ENCODE assay signal across 7 mouse cellular contexts in the genomic region with DNA sequence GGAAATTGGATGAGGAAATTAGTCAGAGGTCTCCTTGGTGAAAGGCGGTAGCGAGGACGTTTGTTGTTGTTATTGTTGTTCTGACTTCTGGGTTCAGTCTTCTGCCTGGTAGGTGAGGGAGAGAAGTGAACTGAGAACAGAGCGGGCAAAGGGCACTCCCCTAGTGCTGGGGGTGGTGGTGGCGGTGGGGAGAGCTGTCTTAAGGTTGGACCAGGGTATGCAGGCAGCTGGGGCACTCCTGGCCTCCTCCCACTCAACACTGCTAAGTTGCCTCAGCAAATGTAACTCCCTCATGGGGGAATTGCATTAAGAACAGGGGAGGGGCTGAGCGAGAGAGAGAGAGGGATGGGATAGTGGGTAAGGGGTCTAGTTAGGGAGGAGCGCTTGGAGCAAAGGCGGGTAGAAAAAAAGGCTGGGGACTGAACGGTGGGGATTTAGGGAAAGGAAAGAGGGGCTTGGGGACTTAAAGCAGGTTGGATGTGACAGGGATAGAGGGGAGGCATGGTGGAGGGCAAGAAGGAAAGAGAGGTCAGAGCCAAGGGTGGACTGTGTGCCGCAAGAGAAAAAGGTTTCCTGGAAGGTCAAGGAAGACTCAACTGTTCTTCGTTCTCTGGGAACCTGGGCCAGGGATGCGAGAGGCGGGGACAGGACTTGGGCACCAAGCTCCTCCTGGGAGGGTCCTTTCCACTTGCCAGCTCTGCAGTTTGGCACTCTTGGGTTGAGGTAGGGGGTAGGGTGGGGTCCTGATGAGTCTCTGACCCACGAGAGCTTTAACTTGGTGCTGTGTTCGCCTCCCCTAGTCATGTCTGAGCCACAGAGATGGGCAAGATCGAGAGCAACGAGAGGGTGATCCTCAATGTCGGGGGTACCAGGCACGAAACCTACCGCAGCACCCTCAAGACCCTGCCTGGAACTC. TPM values are rescaled to one million over a fixed set of nuclear protein-coding genes. Genes with fewer than 3 reads are reported as not detected.
DNase-seq lines count a peak whose midpoint lies in the region; ATAC-seq lines count a peak whose summit lies in the region.

A gene (plus strand): TSS at position 235 of the 916 bp plus-strand sequence.

- H3K9me3 ChIP-seq in forebrain, embryonic 13.5 days (replicated peaks) = no peaks in the 10 kb centered on the region
- H3K9me3 ChIP-seq in kidney, embryonic 14.5 days (ENCODE audit: control insufficient read depth, low read length) = no peaks in the 10 kb centered on the region
- H3K9me3 ChIP-seq in liver, embryonic 16.5 days (replicated peaks; ENCODE audit: control insufficient read depth, low read length) = no peaks in the 10 kb centered on the region
- no peaks in the 10 kb centered on the region; the same call in 1 of the 2 replicates for H3K9me3 ChIP-seq in stomach, embryonic 16.5 days (replicated peaks; ENCODE audit: control insufficient read depth, low read length)

- no peak within 1 kb of the TSS for H3K27ac ChIP-seq in forebrain, embryonic 13.5 days
- H3K27ac ChIP-seq in kidney, embryonic 14.5 days (ENCODE audit: low read depth, low read length) = no peak within 1 kb of the TSS
- H3K27ac ChIP-seq in liver, embryonic 16.5 days (ENCODE audit: low read length) = no peak within 1 kb of the TSS
- no peak within 1 kb of the TSS for H3K27ac ChIP-seq in stomach, embryonic 16.5 days (ENCODE audit: low read length)

- no peaks in the 10 kb centered on the region for H3K36me3 ChIP-seq in forebrain, embryonic 13.5 days (ENCODE audit: poor library complexity, severe bottlenecking)
- no peaks in the 10 kb centered on the region for H3K36me3 ChIP-seq in kidney, embryonic 14.5 days (ENCODE audit: control insufficient read depth, insufficient read depth, low read length)
- no peaks in the 10 kb centered on the region for H3K36me3 ChIP-seq in liver, embryonic 16.5 days (ENCODE audit: control insufficient read depth, insufficient read depth)
- no peaks in the 10 kb centered on the region for H3K36me3 ChIP-seq in stomach, embryonic 16.5 days (ENCODE audit: control insufficient read depth, insufficient read depth, low read length)

- peak; percentile 23 to 25 for DNase-seq in right cerebral cortex, postnatal 10 days (ENCODE audit: low spot score in 2 of 2)
- no peak for DNase-seq in right cerebral cortex, postnatal 36 days (ENCODE audit: low spot score in 2 of 2)
- DNase-seq in cerebellum, adult 8-10 months = no peak

- H3K27me3 ChIP-seq in forebrain, embryonic 13.5 days = peaks cover 42% of the 10 kb centered on the region
- peaks cover 25% of the 10 kb centered on the region for H3K27me3 ChIP-seq in kidney, embryonic 14.5 days (ENCODE audit: control insufficient read depth, insufficient read depth, low read length)
- peaks cover 29% of the 10 kb centered on the region for H3K27me3 ChIP-seq in liver, embryonic 16.5 days (ENCODE audit: control insufficient read depth, insufficient read depth, low read depth, low read length)
- peaks cover 17% of the 10 kb centered on the region for H3K27me3 ChIP-seq in stomach, embryonic 16.5 days (ENCODE audit: control insufficient read depth, insufficient read depth, low read length)

- peak; percentile 46 for ATAC-seq in forebrain, embryonic 13.5 days
- peak; percentile 62; the same call in 1 of the 2 replicates for ATAC-seq in kidney, embryonic 14.5 days (ENCODE audit: low FRiP score, low TSS enrichment)
- ATAC-seq in liver, embryonic 16.5 days (ENCODE audit: low read depth) = no peak
- ATAC-seq in stomach, embryonic 16.5 days (ENCODE audit: insufficient read depth, low FRiP score) = 0 out of 2 replicates have a peak, but pooled peaks have one; percentile 50

- H3K4me1 ChIP-seq in forebrain, embryonic 13.5 days = peaks cover 19% of the 10 kb centered on the region
- H3K4me1 ChIP-seq in kidney, embryonic 14.5 days (ENCODE audit: control insufficient read depth, insufficient read depth, low read length) = 0 out of 2 replicates have a peak, but pooled peaks cover 6% of the 10 kb centered on the region
- no peaks in the 10 kb centered on the region for H3K4me1 ChIP-seq in liver, embryonic 16.5 days (ENCODE audit: control insufficient read depth, low read depth, low read length)
- H3K4me1 ChIP-seq in stomach, embryonic 16.5 days (ENCODE audit: control insufficient read depth, insufficient read depth, low read length) = peaks cover 11% of the 10 kb centered on the region; the same call in 1 of the 2 replicates

- peak within 1 kb of the TSS; percentile 74 for H3K9ac ChIP-seq in forebrain, embryonic 13.5 days
- H3K9ac ChIP-seq in kidney, embryonic 14.5 days (ENCODE audit: low read depth, low read length) = peak within 1 kb of the TSS; percentile 61
- no peak within 1 kb of the TSS for H3K9ac ChIP-seq in liver, embryonic 16.5 days (ENCODE audit: low read depth, low read length)
- H3K9ac ChIP-seq in stomach, embryonic 16.5 days (ENCODE audit: low read length) = peak within 1 kb of the TSS; percentile 49

- peak within 1 kb of the TSS; percentile 57 for H3K4me3 ChIP-seq in forebrain, embryonic 13.5 days
- H3K4me3 ChIP-seq in kidney, embryonic 14.5 days (ENCODE audit: low read length) = peak within 1 kb of the TSS; percentile 61
- H3K4me3 ChIP-seq in liver, embryonic 16.5 days (ENCODE audit: low read depth, low read length) = peak within 1 kb of the TSS; percentile 15
- H3K4me3 ChIP-seq in stomach, embryonic 16.5 days (replicated peaks; ENCODE audit: low read length) = peak within 1 kb of the TSS; percentile 50

- peak within 1 kb of the TSS; percentile 96 for H3K4me2 ChIP-seq in forebrain, embryonic 13.5 days
- H3K4me2 ChIP-seq in kidney, embryonic 14.5 days (replicated peaks; ENCODE audit: low read depth, low read length) = peak within 1 kb of the TSS; percentile 92
- peak within 1 kb of the TSS; percentile 32 for H3K4me2 ChIP-seq in liver, embryonic 16.5 days (ENCODE audit: low read depth, low read length)
- peak within 1 kb of the TSS; percentile 79 for H3K4me2 ChIP-seq in stomach, embryonic 16.5 days (ENCODE audit: low read depth, low read length)

- 2% methylated on average over 20 of the region's 20 CpGs for WGBS in forebrain, embryonic 13.5 days
- 1% methylated on average over 20 of the region's 20 CpGs for WGBS in kidney, embryonic 14.5 days
- WGBS in liver, embryonic 16.5 days (ENCODE audit: insufficient replicate concordance) = 1% methylated on average over 20 of the region's 20 CpGs
- WGBS in stomach, embryonic 16.5 days = 4% methylated on average over 20 of the region's 20 CpGs

RNA-seq across cellular contexts. Expression of the gene that starts here (rescaled TPM):
- 1.9 and 2.3 TPM in 2 replicates for polyA plus RNA-seq in forebrain, embryonic 13.5 days (2015; fragmentation: Nextera tagmentation; extraction: Ambion mirVana)
- 4.5 and 5.8 TPM in 2 replicates for polyA plus RNA-seq in kidney, embryonic 14.5 days (2014; fragmentation: Nextera tagmentation; extraction: Ambion mirVana)
- polyA plus RNA-seq in liver, embryonic 16.5 days (2015; fragmentation: Nextera tagmentation; extraction: Ambion mirVana) = 0.02 TPM in 1 of 2 replicates, not detected in the other
- polyA plus RNA-seq in stomach, embryonic 16.5 days (2015; fragmentation: Nextera tagmentation; extraction: Ambion mirVana) = 1.1 and 1.2 TPM in 2 replicates

Comparison
In these comparisons a context has a peak if more than half of its experiments do, and no peak if none do; other contexts are left out.
1. DNase-seq: peak in right cerebral cortex, postnatal 10 days (2 of 2); none in right cerebral cortex, postnatal 36 days (0 of 2) and cerebellum, adult 8-10 months (single experiment).
2. H3K4me2 ChIP-seq: peak in every context shown above with its lines; median percentile 96 in forebrain, embryonic 13.5 days; 92 in kidney, embryonic 14.5 days; 79 in stomach, embryonic 16.5 days; 32 in liver, embryonic 16.5 days.
3. Peak in every context shown above with its lines, with median percentiles within 50 percentile points of each other: H3K4me3 ChIP-seq.